Mouse (Mus musculus) adrenal gland, postnatal 25 days (tissue): Measurements from ENCODE around the gene Serpina3n. TPM values are rescaled to one million over a fixed set of nuclear protein-coding genes. Genes with fewer than 3 reads are reported as not detected.
"Not testable (repeated sequence)": the region's sequence is repeated elsewhere in the genome, so short reads cannot be mapped to it uniquely, and the experiment has no call there.

Experiments
- DNase-seq: peaks from one replicate; pipeline ENCODE4 v3.0.0; 2021; ENCODE audit warnings: mixed read lengths
- long read RNA-seq: library from polyadenylated mRNA; stranded (forward); transcript quantifications from one replicate; pipeline ENCODE4 v2.0.0, GENCODE M21; 2021
- total RNA-seq: library from RNA; stranded (reverse); gene quantifications from 2 replicates; pipeline ENCODE4 v1.2.3, GENCODE M21; 2021

Serpina3n gene
- 3.0 and 8.9 TPM in 2 replicates for total RNA-seq
- long read RNA-seq, transcript Serpina3n-201 (5 exons, 2,064 nt), result major isoform, 33 of 73 reads
- long read RNA-seq, partial matches to known transcripts, result 33 of 73 reads
- long read RNA-seq, other reads (novel, unspliced or antisense), result 7 of 73 reads

- no peak for DNase-seq
Measured at GRCm38 (mm10) chr12:104406454-104406885, at the start of gene Serpina3n. TSS of gene Serpina3n (plus strand) at chr12:104406729.

DNA sequence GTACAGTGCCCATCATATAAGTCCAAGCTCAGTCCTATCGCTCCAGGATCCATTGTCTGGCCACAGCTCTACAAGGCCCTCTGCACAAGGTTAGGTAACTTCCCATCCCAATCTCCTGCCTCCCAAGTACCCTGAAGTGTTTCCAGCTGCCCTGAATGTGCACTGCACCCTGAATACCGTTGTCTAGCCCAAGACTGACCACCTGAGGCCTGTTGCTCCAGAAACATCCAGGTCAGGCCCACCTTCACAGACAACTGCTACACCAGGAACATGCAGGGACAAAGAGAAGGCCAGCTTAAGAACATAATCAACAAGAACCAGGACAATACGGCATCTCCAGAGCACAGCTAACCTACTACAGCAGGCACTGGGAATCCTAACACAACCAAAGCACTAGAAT lies 36.5 kb upstream of the Serpina3n start:
- no peak for DNase-seq

DNA sequence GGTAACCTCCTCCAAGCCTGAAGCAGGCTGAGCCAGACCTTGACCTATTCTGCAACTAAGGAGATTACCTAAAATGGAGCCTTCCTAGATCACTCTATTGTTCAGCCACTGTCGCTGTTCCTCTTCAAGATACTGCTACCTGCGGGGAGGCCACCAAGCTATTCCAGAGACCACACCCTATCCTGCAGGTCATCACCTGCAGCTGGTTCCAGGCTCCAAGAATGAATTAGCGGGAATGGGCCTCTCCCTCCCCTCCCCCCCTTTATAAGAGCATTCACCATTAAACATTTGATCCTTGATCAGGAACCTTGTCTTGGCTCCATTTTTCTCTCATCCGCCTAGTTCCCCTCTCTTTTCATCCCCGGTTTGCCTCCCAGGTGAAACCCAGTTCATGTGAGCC lies 29.4 kb upstream of the Serpina3n start:
- DNase-seq, result not testable (repeated sequence)

- not testable (repeated sequence) for DNase-seq
Measured at GRCm38 (mm10) chr12:104378351-104378750, 28.2 kb upstream of the Serpina3n start.

DNA sequence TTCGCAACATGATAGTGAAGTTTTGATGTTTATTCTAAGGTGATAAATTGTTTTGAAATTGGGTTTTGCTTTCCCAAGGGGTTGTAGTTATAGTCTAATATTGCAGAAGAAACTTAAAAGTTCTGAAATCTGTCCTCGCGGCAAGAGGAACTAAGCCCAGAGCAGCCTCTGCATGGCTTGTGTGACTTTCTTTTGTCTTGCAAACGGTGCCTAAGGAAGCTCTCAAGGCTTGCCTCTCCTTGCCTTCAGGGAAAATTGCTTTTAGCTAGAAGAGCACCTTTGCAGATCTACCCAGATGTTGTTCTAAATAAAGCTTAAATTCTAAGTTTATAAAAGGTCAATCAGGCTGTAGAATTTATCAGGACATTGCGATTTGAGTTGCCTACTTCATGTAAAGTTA lies 27.7 kb upstream of the Serpina3n start:
- not testable (repeated sequence) for DNase-seq

DNA sequence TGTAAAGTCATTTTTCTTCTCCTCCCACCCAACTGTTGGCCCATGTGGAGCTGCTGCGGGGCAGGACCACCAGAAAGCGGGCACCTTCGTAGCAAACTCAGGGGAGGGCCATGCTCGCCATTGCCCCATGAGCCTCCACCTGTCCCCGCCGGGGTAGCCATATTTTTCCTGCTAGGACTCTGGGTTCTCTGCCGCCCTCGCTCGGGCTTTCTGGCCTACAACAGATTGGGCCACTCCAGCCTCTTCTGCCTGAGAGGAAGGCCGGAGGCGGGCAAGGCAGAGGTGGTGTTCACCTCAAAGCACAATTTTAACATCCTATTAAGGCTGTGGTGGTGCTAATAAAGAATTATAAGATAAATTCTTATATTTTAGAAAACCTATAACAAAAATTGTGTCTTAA lies 26.7 kb upstream of the Serpina3n start:
- DNase-seq, result no peak

- not testable (repeated sequence) for DNase-seq
Measured at GRCm38 (mm10) chr12:104381071-104381604, 25.4 kb upstream of the Serpina3n start.

DNA sequence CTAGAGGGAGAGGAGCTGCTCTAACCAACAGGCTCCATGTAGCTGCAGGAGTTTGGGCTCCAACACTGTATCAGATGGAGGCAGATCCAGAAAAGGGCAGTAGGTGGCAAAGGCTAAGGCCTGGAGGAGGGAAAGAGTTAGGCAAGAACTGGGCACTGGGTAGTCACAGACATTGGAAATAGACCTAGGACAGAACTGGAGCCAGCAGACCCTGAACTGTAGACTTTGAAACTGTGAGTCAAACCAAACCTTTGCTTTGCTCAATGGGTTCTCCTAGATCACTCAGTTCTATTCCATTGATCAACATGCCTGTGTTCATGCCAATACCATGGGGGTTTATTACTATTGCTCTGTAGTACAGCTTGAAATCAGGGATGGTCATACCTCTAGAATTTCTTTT lies 20.5 kb upstream of the Serpina3n start:
- DNase-seq, result not testable (repeated sequence)

DNA sequence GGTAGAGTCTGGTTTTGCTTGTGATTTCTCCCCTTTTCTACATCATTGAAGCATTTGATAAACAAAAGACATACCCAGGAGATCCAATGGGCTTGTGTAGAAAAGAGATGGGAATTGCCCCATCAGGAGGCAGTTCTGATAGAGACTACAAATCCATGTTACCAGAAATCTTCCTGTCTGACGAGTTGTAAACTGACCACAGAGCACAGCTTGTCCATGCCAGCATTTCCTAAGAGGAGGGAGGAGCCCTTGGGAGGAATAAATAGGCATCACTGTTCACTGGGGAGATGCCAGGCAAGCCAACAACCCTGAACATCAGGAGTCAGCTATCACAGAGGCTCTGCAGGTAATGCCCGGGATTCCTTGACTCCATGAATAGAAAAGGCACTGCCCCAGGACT lies 19.7 kb upstream of the Serpina3n start:
- not testable (repeated sequence) for DNase-seq

- no peak for DNase-seq
Measured at GRCm38 (mm10) chr12:104388477-104388876, 18.1 kb upstream of the Serpina3n start.

DNA sequence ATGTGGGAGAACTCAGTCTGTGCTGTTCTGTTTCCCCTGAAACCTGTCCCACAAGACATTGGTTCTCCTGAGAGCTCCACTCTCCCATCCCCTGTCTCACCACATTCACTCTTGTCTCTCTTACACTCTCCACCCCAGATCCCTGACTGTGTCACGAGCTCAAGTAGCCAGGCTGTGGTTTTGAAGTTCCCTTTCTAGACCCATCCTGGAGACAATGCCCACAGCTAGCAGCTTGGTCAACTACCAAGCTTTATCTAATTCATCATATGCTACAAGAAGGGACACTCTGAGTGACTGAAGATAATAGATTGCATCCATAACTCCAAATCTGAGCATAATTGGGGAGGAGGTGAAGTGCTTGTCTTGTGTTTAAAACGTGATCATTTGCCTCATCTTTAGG lies 15.5 kb upstream of the Serpina3n start:
- not testable (repeated sequence) for DNase-seq

DNA sequence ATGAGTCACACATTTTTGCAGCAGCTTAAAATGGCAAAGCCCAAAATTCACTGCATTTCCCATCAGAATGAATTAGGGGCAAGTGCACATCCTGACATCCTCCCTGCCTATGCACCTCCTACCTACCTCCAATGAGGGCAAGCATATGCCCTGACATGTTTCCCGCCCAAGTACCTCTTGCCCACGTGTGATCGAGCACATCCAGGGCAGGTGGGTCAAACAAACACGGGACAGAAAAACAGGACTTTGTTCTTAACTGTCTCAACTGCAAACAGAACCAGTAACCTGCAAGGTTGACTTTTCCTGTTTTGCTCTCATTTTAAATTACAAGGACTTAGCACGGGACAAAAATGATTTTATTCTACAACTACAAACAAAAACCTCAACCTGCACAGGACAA lies 2.6 kb upstream of the Serpina3n start:
- DNase-seq, result no peak

DNA sequence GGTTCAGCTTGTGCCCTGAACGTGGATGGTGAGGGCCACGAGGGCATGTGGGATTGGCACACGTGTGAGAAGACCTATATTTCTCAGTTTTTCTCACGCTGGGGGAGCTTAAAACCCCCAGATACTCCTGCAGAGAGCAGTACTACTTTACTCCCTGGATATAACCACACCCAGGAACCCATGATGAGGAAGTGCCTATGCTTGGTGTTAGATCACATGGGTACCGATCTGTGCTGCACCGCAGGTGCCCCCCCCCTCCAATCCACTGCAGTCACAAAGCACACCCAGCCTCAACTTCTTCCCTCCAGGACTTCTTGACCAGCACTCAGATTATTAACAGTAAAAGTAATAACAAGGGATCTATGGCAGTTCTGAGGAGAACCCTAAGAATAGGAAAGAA lies 6.0 kb downstream of the Serpina3n start:
- DNase-seq, result no peak

- DNase-seq, result no peak
Measured at GRCm38 (mm10) chr12:104414576-104414975, 8.0 kb downstream of the Serpina3n start.

GRCm38 (mm10) chr12:104415625-104416315 lies 9.2 kb downstream of the Serpina3n start:
- DNase-seq, result peak; percentile 20

- peak; percentile 81 for DNase-seq
Measured at GRCm38 (mm10) chr12:104418340-104419135, 12.0 kb downstream of the Serpina3n start.

- no peak for DNase-seq
Measured at GRCm38 (mm10) chr12:104419136-104419462, 12.6 kb downstream of the Serpina3n start.

GRCm38 (mm10) chr12:104422615-104423392 lies 16.3 kb downstream of the Serpina3n start:
- DNase-seq, result peak; percentile 47

DNA sequence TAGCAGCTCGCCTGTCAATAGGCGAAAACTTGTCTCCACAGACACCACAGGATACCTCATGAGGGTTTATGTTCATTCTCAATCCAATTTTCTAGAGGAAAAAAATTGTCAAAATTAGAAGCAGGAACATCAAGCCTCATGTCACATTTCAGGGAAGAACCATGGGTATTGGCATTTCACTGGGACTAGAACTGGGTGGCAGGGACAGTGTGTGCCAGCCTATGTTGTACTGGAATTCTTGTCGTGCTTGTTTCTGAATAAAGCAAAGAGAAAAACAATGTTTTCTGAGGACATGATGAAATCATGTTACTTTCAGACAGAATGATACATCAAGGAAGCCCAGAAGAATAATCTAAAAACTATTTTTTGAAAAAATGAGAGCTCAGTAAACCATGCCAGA lies 19.1 kb downstream of the Serpina3n start:
- no peak for DNase-seq

GRCm38 (mm10) chr12:104426915-104427314 lies 20.4 kb downstream of the Serpina3n start:
- DNase-seq, result peak; percentile 38

DNA sequence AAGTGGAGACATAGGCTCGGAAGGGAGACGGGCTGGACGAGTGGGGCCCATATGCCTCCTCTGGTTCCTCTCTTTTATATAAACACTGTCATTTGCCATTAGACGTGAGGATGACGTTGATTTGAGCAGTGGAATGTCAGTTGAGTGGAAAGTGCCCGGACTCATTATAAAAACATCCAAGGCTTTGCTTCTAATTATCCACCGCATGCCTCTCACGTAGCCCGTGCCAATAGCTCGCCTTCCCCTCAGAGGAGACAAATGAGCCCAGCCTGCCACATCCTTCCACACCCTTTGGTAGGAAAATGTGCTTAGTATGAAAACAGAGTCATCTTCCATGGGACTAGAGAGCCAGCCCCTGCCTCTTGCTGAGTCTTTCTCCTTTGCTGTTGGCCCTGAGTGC lies 24.8 kb downstream of the Serpina3n start:
- DNase-seq, result no peak

DNA sequence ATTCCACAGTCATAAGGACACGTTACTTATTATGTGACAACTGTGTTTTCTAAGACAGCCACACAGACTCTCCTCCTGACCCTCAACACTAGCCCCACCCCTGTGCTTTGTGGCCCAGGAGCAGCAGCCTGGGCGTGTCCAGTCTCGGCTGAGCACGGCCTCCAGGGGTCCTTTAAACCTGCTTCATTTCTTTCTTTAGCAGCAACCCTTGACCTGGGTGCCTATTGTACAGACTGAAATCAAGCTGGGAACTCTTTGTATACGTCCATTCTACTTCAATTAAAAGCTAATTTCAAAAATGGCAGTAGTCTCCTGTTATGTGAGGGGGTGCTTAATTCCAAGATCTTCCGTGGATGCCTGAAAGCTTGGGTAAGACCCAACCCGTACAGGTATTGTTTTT lies 26.7 kb downstream of the Serpina3n start:
- no peak for DNase-seq
